Mouse (Mus musculus) heart, adult 2 months (tissue): ENCODE results near the gene Gnpat.

Source experiments
- CTCF ChIP-seq: fragments of 200-600 bp; IDR thresholded peaks from 2 replicates; pipeline ENCODE4 v1.8.1; 2022; ENCODE audit warnings: antibody characterized with exemption, mild to moderate bottlenecking, moderate library complexity
- EP300 ChIP-seq: fragments of 200-500 bp; IDR thresholded peaks from 2 replicates; pipeline ENCODE4 v1.6.1; 2011; ENCODE audit warnings: low read depth, low read length, control low read depth; ENCODE audit not compliant: insufficient read depth
- POLR2A ChIP-seq: fragments of 200-500 bp; IDR thresholded peaks from 2 replicates; pipeline ENCODE4 v1.6.1; 2011; ENCODE audit warnings: mild to moderate bottlenecking, low read depth, low read length, control low read depth; ENCODE audit not compliant: insufficient read depth

GRCm38 (mm10) chr8:124930649-124931048 is 67.8 kb downstream of the Gnpat start:
- TF ChIP-seq CTCF = peak; percentile 45
- no peak for TF ChIP-seq EP300
- no peak for TF ChIP-seq POLR2A
